Mouse (Mus musculus) pancreas, adult 10 weeks (tissue): ENCODE measurements around the gene Sucnr1. TPM values are rescaled to one million over a fixed set of nuclear protein-coding genes. Genes with fewer than 3 reads are reported as not detected.

ENCODE experiments used
- polyA plus RNA-seq: library from polyadenylated mRNA; stranded (reverse); fragments of 350-450 nt; fragmentation: Illumina TruSeq; extraction: RNeasy Lipid Tissue Mini Kit (QIAGEN cat#74804); gene quantifications from one replicate; pipeline ENCODE4 v1.2.3, GENCODE M21; 2015; ENCODE audit warnings: low read depth, low replicate concordance; ENCODE audit not compliant: insufficient read depth

Gene Sucnr1
- polyA plus RNA-seq = not detected

DNA sequence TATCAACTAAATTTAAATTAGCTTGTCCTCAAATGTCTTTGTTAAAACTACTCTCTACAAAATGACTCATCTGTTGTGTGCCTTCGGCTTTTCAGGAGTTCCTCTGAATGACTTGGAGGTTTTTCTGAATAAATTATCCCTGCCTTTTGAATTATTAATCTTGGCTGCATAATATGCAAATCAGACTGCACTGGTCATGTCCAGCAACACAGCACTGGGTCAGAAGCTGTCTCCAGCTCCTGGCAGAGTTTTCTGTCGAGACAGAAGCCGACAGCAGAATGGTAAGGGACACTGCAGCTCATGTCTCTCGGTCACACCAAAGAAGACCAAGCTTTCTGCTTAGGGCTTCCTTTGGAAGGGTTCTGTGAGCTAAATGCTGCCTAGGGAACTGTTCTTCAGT, at the start of gene Sucnr1:
TSS of gene Sucnr1 (plus strand) at position 222 of the 400 bp plus-strand sequence.

Other genes with a start within 250 kb of the Sucnr1 start
- gene Gm8298, start 220.8 kb upstream of the Sucnr1 start, polyA plus RNA-seq = not detected
- gene C130079G13Rik, start 156.7 kb upstream of the Sucnr1 start, polyA plus RNA-seq = not detected
- gene Aadacl2, start 75.1 kb upstream of the Sucnr1 start, polyA plus RNA-seq = not detected
- not detected for gene Aadac, start 56.2 kb upstream of the Sucnr1 start, polyA plus RNA-seq